Mouse (Mus musculus) E14TG2a.4 (cell line): ENCODE measurements around the gene Plekhg1.

Experiments used
- CTCF ChIP-seq: conservative IDR thresholded peaks from 2 replicates; pipeline ENCODE4 v1.5.1; 2014; ENCODE audit warnings: low read length
- NANOG ChIP-seq: IDR thresholded peaks from 2 replicates; pipeline ENCODE4 v1.6.1; 2014; ENCODE audit warnings: borderline replicate concordance, low read length, mixed read lengths
- POU5F1 ChIP-seq: IDR thresholded peaks from 2 replicates; pipeline ENCODE4 v1.6.1; 2014; ENCODE audit warnings: low read length, borderline replicate concordance

DNA sequence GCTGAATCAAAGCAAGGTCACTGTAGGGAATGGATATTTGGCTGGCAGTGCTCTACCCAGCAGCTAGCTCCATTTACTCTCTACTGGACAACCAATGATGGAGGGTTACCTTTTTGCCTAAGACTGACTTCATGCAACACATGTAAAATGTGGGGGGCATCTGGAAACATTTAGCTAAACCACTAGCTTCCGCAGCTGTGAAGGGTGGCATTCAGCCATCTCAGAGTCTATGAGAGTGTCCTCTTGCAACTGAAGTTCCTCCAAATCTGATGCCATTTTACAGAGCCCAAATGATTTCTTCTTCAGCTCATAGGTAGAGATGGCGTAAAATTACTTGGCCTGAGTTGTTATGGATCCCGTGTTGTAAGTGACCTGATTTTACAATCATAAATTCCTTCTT, 67.8 kb downstream of the Plekhg1 start:
- no peak for TF ChIP-seq CTCF
- no peak for TF ChIP-seq POU5F1
- no peak for TF ChIP-seq NANOG
